Mouse (Mus musculus): ENCODE results near the gene Olfr1496. TPM values are rescaled to one million over a fixed set of nuclear protein-coding genes. Genes with fewer than 3 reads are reported as not detected.

Olfr1496 gene
- polyA plus RNA-seq, 1 experiment = not detected

- WGBS = 45% methylated on average over 5 of the region's 5 CpGs
- no peak for TF ChIP-seq POLR2A (IDR thresholded peaks at IDR 0.05; ENCODE audit: borderline replicate concordance, extremely low read depth, low read depth, low read length)
- TF ChIP-seq CTCF (IDR thresholded peaks at IDR 0.05; ENCODE audit: insufficient read depth, low read length) = no peak
- Histone ChIP-seq H3K4me1 (ENCODE audit: control insufficient read depth, insufficient read depth, low read length) (no peaks in the 10 kb centered on the region), H3K4me3 (replicated peaks; ENCODE audit: extremely low read depth, low read depth, low read length) (no peak overlapping the region)
- no peak for DNase-seq
Measured at GRCm38 (mm10) chr19:13820847-13821246, 43.2 kb downstream of the Olfr1496 start.

- H3K4me1 ChIP-seq (ENCODE audit: control insufficient read depth, insufficient read depth, low read length) = no peaks in the 10 kb centered on the region
- DNase-seq = no peak
- H3K4me3 ChIP-seq (replicated peaks; ENCODE audit: extremely low read depth, low read depth, low read length) = no peak overlapping the region
- WGBS = 66% methylated on average over 3 of the region's 3 CpGs
- no peak for TF ChIP-seq CTCF (IDR thresholded peaks at IDR 0.05; ENCODE audit: insufficient read depth, low read length)
- TF ChIP-seq POLR2A (IDR thresholded peaks at IDR 0.05; ENCODE audit: borderline replicate concordance, extremely low read depth, low read depth, low read length) = no peak
Measured at GRCm38 (mm10) chr19:13828447-13828846, 50.8 kb downstream of the Olfr1496 start.

- no peak for TF ChIP-seq CTCF (IDR thresholded peaks at IDR 0.05; ENCODE audit: insufficient read depth, low read length)
- TF ChIP-seq POLR2A (IDR thresholded peaks at IDR 0.05; ENCODE audit: borderline replicate concordance, extremely low read depth, low read depth, low read length) = no peak
- no peak within 1 kb of the TSS for H3K4me3 ChIP-seq (replicated peaks; ENCODE audit: extremely low read depth, low read depth, low read length)
- no peak for DNase-seq
- no peaks in the 10 kb centered on the region for H3K4me1 ChIP-seq (ENCODE audit: control insufficient read depth, insufficient read depth, low read length)
Measured at GRCm38 (mm10) chr19:13830388-13830787, 52.7 kb downstream of the Olfr1496 start, which contains the start of gene Olfr1500. TSS of gene Olfr1500 (minus strand) at chr19:13830488.

Other genes starting within 250 kb of the Olfr1496 start
- not detected in 2 replicates for gene Olfr1480, start 250.0 kb upstream of the Olfr1496 start, polyA plus RNA-seq (2012; rRNA removed)
- not detected in 2 replicates for gene Olfr1484, start 194.4 kb upstream of the Olfr1496 start, polyA plus RNA-seq (2012; rRNA removed)
- not detected in 2 replicates for gene Olfr1487, start 160.5 kb upstream of the Olfr1496 start, polyA plus RNA-seq (2012; rRNA removed)
- gene Olfr1489, start 146.3 kb upstream of the Olfr1496 start, polyA plus RNA-seq (2012; rRNA removed) = not detected in 2 replicates
- not detected in 2 replicates for gene Olfr1490, start 126.8 kb upstream of the Olfr1496 start, polyA plus RNA-seq (2012; rRNA removed)
- gene Olfr1491, start 80.6 kb upstream of the Olfr1496 start, polyA plus RNA-seq (2012; rRNA removed) = not detected in 2 replicates
- not detected in 2 replicates for gene Olfr1493-ps1, start 54.6 kb upstream of the Olfr1496 start, polyA plus RNA-seq (2012; rRNA removed)
- gene Olfr1494, start 38.1 kb upstream of the Olfr1496 start, polyA plus RNA-seq (2012; rRNA removed) = not detected in 2 replicates
- not detected in 2 replicates for gene Olfr1495, start 13.3 kb upstream of the Olfr1496 start, polyA plus RNA-seq (2012; rRNA removed)
- gene Olfr1497, start 20.3 kb downstream of the Olfr1496 start, polyA plus RNA-seq (2012; rRNA removed) = not detected in 2 replicates
- not detected in 2 replicates for gene Olfr1499, start 41.6 kb downstream of the Olfr1496 start, polyA plus RNA-seq (2012; rRNA removed)
- not detected in 2 replicates for gene Olfr1500, start 52.6 kb downstream of the Olfr1496 start, polyA plus RNA-seq (2012; rRNA removed)
- gene Olfr1501, start 72.8 kb downstream of the Olfr1496 start, polyA plus RNA-seq (2012; rRNA removed) = not detected in 2 replicates
- gene Olfr1502, start 83.9 kb downstream of the Olfr1496 start, polyA plus RNA-seq (2012; rRNA removed) = not detected in 2 replicates
- not detected in 2 replicates for gene Olfr1504, start 120.0 kb downstream of the Olfr1496 start, polyA plus RNA-seq (2012; rRNA removed)
- gene Olfr1505, start 135.7 kb downstream of the Olfr1496 start, polyA plus RNA-seq (2012; rRNA removed) = not detected in 2 replicates